Mouse (Mus musculus) heart, adult 9 months (tissue): ENCODE results near the gene Abcc2.
A peak's percentile ranks its signal among the peaks of the same experiment; 100 is the strongest.

ENCODE experiments used
- DNase-seq, 2 experiments: peaks; one replicate each; pipeline ENCODE4 v3.0.0; 2022; ENCODE audit warnings: low spot score in 2 of 2

Abcc2 gene

GRCm38 (mm10) chr19:43781980-43782379, at the start of gene Abcc2:
Abcc2 (plus strand) TSS chr19:43782192.
- no peak for DNase-seq

- no peak for DNase-seq
Observed at GRCm38 (mm10) chr19:43738409-43738808, 43.6 kb upstream of the Abcc2 start.

- no peak for DNase-seq
Observed at GRCm38 (mm10) chr19:43743401-43743800, 38.6 kb upstream of the Abcc2 start.

GRCm38 (mm10) chr19:43745740-43746139, 36.3 kb upstream of the Abcc2 start:
- no peak for DNase-seq

GRCm38 (mm10) chr19:43747877-43748276, 34.1 kb upstream of the Abcc2 start:
- DNase-seq: no peak

GRCm38 (mm10) chr19:43750008-43750407, 32.0 kb upstream of the Abcc2 start:
- DNase-seq: no peak

- DNase-seq: peak; percentile 97 to 98
Observed at GRCm38 (mm10) chr19:43752489-43753225, 29.3 kb upstream of the Abcc2 start, which contains the start of the genes Cutc and Cox15. Cutc (plus strand) TSS chr19:43752996. Cox15 (minus strand) TSS chr19:43753000.

GRCm38 (mm10) chr19:43753226-43753835, 28.7 kb upstream of the Abcc2 start:
- DNase-seq: peak; percentile 86 to 90

GRCm38 (mm10) chr19:43754237-43754636, 27.8 kb upstream of the Abcc2 start:
- DNase-seq: no peak

- DNase-seq: no peak
Observed at GRCm38 (mm10) chr19:43754872-43755271, 27.1 kb upstream of the Abcc2 start.

- peak in 1 of 2 experiments; percentile 53 for DNase-seq
Observed at GRCm38 (mm10) chr19:43760504-43760903, 21.5 kb upstream of the Abcc2 start.

GRCm38 (mm10) chr19:43761543-43762256, 20.3 kb upstream of the Abcc2 start:
- DNase-seq: no peak

GRCm38 (mm10) chr19:43762410-43762809, 19.6 kb upstream of the Abcc2 start:
- no peak for DNase-seq

GRCm38 (mm10) chr19:43766451-43766850, 15.5 kb upstream of the Abcc2 start:
- no peak for DNase-seq

GRCm38 (mm10) chr19:43767549-43768322, 14.3 kb upstream of the Abcc2 start:
- no peak for DNase-seq

GRCm38 (mm10) chr19:43769366-43769960, 12.5 kb upstream of the Abcc2 start:
- DNase-seq: no peak

- no peak for DNase-seq
Observed at GRCm38 (mm10) chr19:43770584-43770983, 11.4 kb upstream of the Abcc2 start.

GRCm38 (mm10) chr19:43771499-43771969, 10.5 kb upstream of the Abcc2 start:
- no peak for DNase-seq

- DNase-seq: no peak
Observed at GRCm38 (mm10) chr19:43772311-43772710, 9.7 kb upstream of the Abcc2 start.

GRCm38 (mm10) chr19:43775433-43775832, 6.6 kb upstream of the Abcc2 start:
- no peak for DNase-seq

- DNase-seq: no peak
Observed at GRCm38 (mm10) chr19:43776561-43776960, 5.4 kb upstream of the Abcc2 start.
